Mouse (Mus musculus): ENCODE measurements at regions not wholly inside any gene's neighbourhood (a gene's known extent, or its start where the extent isn't known, plus 50 kb on each side); places are given as distances from the start of the nearest gene placed in this dataset.

DNA sequence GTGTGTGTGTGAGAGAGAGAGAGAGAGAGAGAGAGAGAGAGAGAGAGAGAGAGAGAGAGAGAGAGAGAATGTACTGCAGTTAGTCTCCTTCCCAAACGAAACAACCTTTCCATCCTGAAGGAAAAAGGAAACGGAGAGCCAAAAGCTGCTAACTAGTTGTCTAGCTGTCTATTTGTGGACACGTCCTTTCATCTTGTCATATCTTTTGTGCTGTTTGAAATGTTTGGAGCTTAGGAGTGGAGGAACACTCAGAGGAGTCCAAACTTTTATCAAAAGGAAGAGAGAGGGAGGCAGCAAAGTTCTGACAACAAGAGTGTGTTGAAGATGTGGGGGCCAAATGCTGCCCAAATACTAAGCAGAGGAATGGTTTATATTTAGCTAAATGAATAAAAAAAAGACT lies 246.6 kb downstream of the Tmem38b start:
- Histone ChIP-seq H3K27ac (ENCODE audit: low read depth, low read length) (no peak overlapping the region), H3K4me2 (no peak overlapping the region), H3K27me3 (ENCODE audit: control insufficient read depth, insufficient read depth, low read length) (no peaks in the 10 kb centered on the region), H3K4me1 (ENCODE audit: control insufficient read depth, insufficient read depth, low read length) (no peaks in the 10 kb centered on the region), H3K9ac (ENCODE audit: low read depth, low read length) (no peak overlapping the region), H3K36me3 (ENCODE audit: control insufficient read depth, insufficient read depth, low read length) (no peaks in the 10 kb centered on the region), H3K9me3 (replicated peaks; ENCODE audit: control insufficient read depth, low read length) (peaks cover 3% of the 10 kb centered on the region), H3K4me3 (ENCODE audit: low read depth, low read length) (no peak overlapping the region)
- WGBS (ENCODE audit: insufficient replicate concordance) = 53% methylated on average over 3 of the region's 3 CpGs
- ATAC-seq (replicated peaks; ENCODE audit: insufficient number of reproducible peaks, low FRiP score, low TSS enrichment) = no peak

DNA sequence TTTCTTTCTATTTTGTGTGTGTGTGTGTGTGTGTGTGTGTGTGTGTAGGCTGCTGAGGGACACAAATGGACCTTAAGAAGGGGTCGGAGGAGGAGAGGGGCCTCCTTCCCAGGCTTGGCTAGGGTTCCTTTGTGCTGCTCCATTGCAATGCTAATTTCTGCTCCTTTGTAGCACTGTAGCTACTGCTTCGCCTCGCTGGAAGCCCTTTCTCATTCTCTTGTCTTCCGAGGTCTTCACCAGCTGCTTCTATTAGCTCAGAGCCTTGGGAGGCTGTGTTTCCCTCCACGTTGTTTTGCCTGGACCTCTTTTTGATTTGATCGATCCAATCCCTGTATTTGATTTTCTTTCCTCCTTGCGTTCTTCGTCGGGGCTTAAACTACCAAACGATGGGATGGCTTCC lies 247.1 kb downstream of the Tmem38b start:
- no peak overlapping the region for H3K9ac ChIP-seq (ENCODE audit: low read depth, low read length)
- H3K4me1 ChIP-seq (ENCODE audit: control insufficient read depth, insufficient read depth, low read length) = no peaks in the 10 kb centered on the region
- H3K36me3 ChIP-seq (ENCODE audit: control insufficient read depth, insufficient read depth, low read length) = no peaks in the 10 kb centered on the region
- 45% methylated on average over 10 of the region's 10 CpGs for WGBS (ENCODE audit: insufficient replicate concordance)
- H3K4me3 ChIP-seq (ENCODE audit: low read depth, low read length) = no peak overlapping the region
- H3K27me3 ChIP-seq (ENCODE audit: control insufficient read depth, insufficient read depth, low read length) = no peaks in the 10 kb centered on the region
- H3K4me2 ChIP-seq = no peak overlapping the region
- H3K9me3 ChIP-seq (replicated peaks; ENCODE audit: control insufficient read depth, low read length) = peaks cover 3% of the 10 kb centered on the region
- no peak overlapping the region for H3K27ac ChIP-seq (ENCODE audit: low read depth, low read length)
- no peak for ATAC-seq (replicated peaks; ENCODE audit: insufficient number of reproducible peaks, low FRiP score, low TSS enrichment)

DNA sequence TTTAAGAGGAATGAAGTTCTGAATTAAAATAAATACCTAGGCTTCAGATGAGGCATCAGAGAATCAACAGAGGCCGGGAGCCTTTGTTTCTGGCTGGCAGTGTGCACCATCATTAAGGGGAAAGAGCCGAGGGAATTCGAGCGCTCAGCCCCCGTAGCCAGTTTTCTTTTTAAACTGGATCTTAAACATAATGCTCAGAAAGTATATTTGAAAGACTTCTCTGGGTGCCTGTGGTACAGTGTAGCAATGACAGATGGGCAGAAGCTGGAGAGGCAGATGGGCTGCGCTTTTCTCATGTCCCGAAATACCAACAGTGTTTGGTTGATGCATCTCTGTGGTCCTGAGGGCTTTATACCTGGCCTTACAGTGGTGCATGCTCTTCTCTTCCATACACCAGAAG lies 247.6 kb downstream of the Tmem38b start:
- peaks cover 3% of the 10 kb centered on the region for H3K9me3 ChIP-seq (replicated peaks; ENCODE audit: control insufficient read depth, low read length)
- H3K36me3 ChIP-seq (ENCODE audit: control insufficient read depth, insufficient read depth, low read length) = no peaks in the 10 kb centered on the region
- no peak overlapping the region for H3K4me2 ChIP-seq
- H3K4me3 ChIP-seq (ENCODE audit: low read depth, low read length) = no peak overlapping the region
- H3K9ac ChIP-seq (ENCODE audit: low read depth, low read length) = no peak overlapping the region
- 71% methylated on average over 7 of the region's 7 CpGs for WGBS (ENCODE audit: insufficient replicate concordance)
- no peaks in the 10 kb centered on the region for H3K4me1 ChIP-seq (ENCODE audit: control insufficient read depth, insufficient read depth, low read length)
- H3K27ac ChIP-seq (ENCODE audit: low read depth, low read length) = no peak overlapping the region
- no peaks in the 10 kb centered on the region for H3K27me3 ChIP-seq (ENCODE audit: control insufficient read depth, insufficient read depth, low read length)
- no peak for ATAC-seq (replicated peaks; ENCODE audit: insufficient number of reproducible peaks, low FRiP score, low TSS enrichment)

DNA sequence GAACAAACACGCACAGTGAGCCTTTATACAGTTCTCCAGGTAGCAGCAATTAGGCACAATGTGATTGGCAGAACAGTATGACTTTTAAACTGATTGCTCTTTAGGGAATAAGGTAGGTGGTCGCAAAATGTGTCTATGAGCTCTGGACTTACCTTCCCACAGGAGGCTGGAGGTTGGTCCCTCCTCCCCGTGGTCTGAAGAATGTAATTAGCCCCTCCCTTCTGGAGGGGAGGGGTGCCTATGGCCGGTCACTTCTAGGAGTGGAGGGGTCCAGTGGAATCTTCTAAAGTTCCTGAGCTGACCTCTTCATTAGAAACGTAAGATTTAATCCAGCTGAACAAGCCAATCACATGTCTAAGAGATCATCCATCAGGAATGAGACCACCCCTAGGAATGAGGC lies 248.4 kb downstream of the Tmem38b start:
- H3K4me1 ChIP-seq (ENCODE audit: control insufficient read depth, insufficient read depth, low read length) = no peaks in the 10 kb centered on the region
- no peak overlapping the region for H3K4me2 ChIP-seq
- 52% methylated on average over 5 of the region's 5 CpGs for WGBS (ENCODE audit: insufficient replicate concordance)
- no peak overlapping the region for H3K27ac ChIP-seq (ENCODE audit: low read depth, low read length)
- no peak overlapping the region for H3K9ac ChIP-seq (ENCODE audit: low read depth, low read length)
- H3K36me3 ChIP-seq (ENCODE audit: control insufficient read depth, insufficient read depth, low read length) = no peaks in the 10 kb centered on the region
- no peak for ATAC-seq (replicated peaks; ENCODE audit: insufficient number of reproducible peaks, low FRiP score, low TSS enrichment)
- peaks cover 3% of the 10 kb centered on the region for H3K9me3 ChIP-seq (replicated peaks; ENCODE audit: control insufficient read depth, low read length)
- no peak overlapping the region for H3K4me3 ChIP-seq (ENCODE audit: low read depth, low read length)
- no peaks in the 10 kb centered on the region for H3K27me3 ChIP-seq (ENCODE audit: control insufficient read depth, insufficient read depth, low read length)

DNA sequence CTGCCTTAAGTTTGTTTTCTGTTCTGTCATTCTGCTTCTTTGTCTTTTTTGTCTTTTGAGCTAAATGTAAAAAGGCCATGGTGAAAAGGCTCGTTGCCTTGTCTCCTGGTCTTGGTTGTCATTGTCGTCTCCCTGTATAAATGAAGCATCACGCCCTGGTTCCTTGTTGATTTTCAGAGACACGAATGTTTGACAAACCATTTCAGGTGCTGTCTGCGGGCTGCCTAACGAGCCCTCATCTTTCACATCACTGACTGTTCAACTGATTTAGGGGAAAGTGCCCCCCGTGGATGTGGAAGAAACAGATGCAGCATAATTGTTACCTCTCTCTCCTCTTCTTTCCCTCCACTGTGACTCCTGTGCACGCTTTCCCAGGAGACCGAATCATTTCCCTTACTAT lies 254.7 kb downstream of the Tmem38b start:
- ATAC-seq (replicated peaks; ENCODE audit: insufficient number of reproducible peaks, low FRiP score, low TSS enrichment) = no peak
- no peaks in the 10 kb centered on the region for H3K36me3 ChIP-seq (ENCODE audit: control insufficient read depth, insufficient read depth, low read length)
- H3K9ac ChIP-seq (ENCODE audit: low read depth, low read length) = no peak overlapping the region
- H3K9me3 ChIP-seq (replicated peaks; ENCODE audit: control insufficient read depth, low read length) = no peaks in the 10 kb centered on the region
- no peaks in the 10 kb centered on the region for H3K27me3 ChIP-seq (ENCODE audit: control insufficient read depth, insufficient read depth, low read length)
- H3K27ac ChIP-seq (ENCODE audit: low read depth, low read length) = no peak overlapping the region
- H3K4me3 ChIP-seq (ENCODE audit: low read depth, low read length) = no peak overlapping the region
- H3K4me1 ChIP-seq (ENCODE audit: control insufficient read depth, insufficient read depth, low read length) = no peaks in the 10 kb centered on the region
- WGBS (ENCODE audit: insufficient replicate concordance) = 82% methylated on average over 9 of the region's 9 CpGs
- no peak overlapping the region for H3K4me2 ChIP-seq

DNA sequence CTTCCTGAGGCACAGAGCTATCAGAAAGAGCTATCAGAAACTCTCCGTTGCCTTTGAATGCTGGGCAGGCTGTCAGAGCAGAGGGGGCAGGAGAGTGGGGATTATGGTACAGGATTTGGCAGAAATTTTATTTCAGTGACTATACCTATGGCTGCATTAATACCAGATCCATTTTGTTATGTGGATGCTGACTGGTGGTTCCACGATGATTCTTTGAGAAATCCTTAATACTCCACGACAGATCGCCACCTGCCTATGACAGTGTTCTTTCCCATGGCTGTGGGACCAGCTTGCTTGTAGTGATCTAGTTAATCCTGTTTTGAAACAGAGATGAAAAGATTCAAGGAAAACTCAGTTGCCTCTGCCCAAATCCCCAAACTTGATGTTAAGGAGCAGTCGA lies 255.6 kb downstream of the Tmem38b start:
- Histone ChIP-seq H3K4me3 (ENCODE audit: low read depth, low read length) (no peak overlapping the region), H3K27me3 (ENCODE audit: control insufficient read depth, insufficient read depth, low read length) (no peaks in the 10 kb centered on the region), H3K9ac (ENCODE audit: low read depth, low read length) (no peak overlapping the region), H3K4me1 (ENCODE audit: control insufficient read depth, insufficient read depth, low read length) (no peaks in the 10 kb centered on the region), H3K4me2 (no peak overlapping the region), H3K27ac (ENCODE audit: low read depth, low read length) (no peak overlapping the region), H3K36me3 (ENCODE audit: control insufficient read depth, insufficient read depth, low read length) (no peaks in the 10 kb centered on the region), H3K9me3 (replicated peaks; ENCODE audit: control insufficient read depth, low read length) (no peaks in the 10 kb centered on the region)
- ATAC-seq (replicated peaks; ENCODE audit: insufficient number of reproducible peaks, low FRiP score, low TSS enrichment) = no peak
- WGBS (ENCODE audit: insufficient replicate concordance) = 73% methylated on average over 5 of the region's 5 CpGs

DNA sequence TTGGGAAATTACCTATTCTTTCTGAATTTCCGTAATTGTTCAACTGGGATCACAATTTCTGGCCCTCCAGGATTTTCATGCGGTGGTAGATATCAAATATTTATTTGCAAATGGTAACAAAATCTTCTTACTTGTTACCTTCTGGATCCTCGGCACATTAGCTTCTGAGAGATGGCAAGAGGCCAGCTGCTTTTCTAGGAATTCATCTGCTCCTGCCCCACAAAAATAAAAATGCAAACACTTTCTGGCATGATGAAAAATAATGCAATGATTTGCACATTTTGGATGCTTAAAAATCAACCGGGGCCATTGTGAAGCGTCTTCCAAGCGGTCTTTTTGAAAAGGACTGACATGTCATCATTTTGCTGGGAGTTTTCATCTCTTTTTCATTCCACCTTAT lies 258.9 kb downstream of the Tmem38b start:
- WGBS (ENCODE audit: insufficient replicate concordance) = 87% methylated on average over 6 of the region's 6 CpGs
- Histone ChIP-seq H3K27me3 (ENCODE audit: control insufficient read depth, insufficient read depth, low read length) (no peaks in the 10 kb centered on the region), H3K9ac (ENCODE audit: low read depth, low read length) (no peak overlapping the region), H3K9me3 (replicated peaks; ENCODE audit: control insufficient read depth, low read length) (no peaks in the 10 kb centered on the region), H3K27ac (ENCODE audit: low read depth, low read length) (no peak overlapping the region), H3K4me3 (ENCODE audit: low read depth, low read length) (no peak overlapping the region), H3K4me2 (no peak overlapping the region), H3K36me3 (ENCODE audit: control insufficient read depth, insufficient read depth, low read length) (no peaks in the 10 kb centered on the region), H3K4me1 (ENCODE audit: control insufficient read depth, insufficient read depth, low read length) (no peaks in the 10 kb centered on the region)
- no peak for ATAC-seq (replicated peaks; ENCODE audit: insufficient number of reproducible peaks, low FRiP score, low TSS enrichment)

DNA sequence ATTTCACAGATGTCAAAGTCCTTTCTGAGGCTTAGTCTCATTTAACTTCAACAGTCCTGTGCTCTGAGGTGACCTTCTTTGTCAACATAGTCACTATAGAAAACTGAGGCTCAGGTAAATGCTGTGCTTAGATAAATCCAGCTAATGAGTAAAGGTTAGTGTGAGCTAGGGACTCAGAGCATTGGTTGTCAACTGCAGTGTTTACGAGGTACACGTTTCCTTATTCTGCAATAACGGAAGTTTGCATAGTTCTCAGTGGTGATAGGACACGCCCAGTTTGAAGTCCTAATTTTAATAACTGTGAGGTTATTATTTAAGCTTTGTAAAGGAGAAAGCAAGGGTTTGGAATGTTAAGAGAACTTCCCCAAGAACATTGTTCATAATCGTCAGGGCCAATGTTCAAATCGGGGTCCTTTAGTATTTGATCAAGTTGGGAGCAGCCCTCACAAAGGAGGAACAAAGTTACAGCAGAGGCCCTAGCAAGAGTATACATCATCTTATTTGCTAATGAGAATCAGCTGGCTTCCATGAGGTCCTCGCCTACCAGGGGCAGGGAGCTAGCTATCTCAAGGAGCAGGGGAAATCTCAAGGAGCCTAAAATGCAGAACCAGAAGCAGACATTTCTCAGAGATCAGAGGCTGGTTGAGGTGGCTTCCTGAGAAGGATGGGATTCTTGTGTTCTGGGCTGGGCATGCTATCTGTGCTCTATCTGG lies 268.6 kb downstream of the Tmem38b start:
- no peak overlapping the region for H3K9ac ChIP-seq (ENCODE audit: low read depth, low read length)
- no peak for ATAC-seq (replicated peaks; ENCODE audit: insufficient number of reproducible peaks, low FRiP score, low TSS enrichment)
- H3K36me3 ChIP-seq (ENCODE audit: control insufficient read depth, insufficient read depth, low read length) = no peaks in the 10 kb centered on the region
- H3K27ac ChIP-seq (ENCODE audit: low read depth, low read length) = no peak overlapping the region
- no peak overlapping the region for H3K4me2 ChIP-seq
- H3K4me3 ChIP-seq (ENCODE audit: low read depth, low read length) = no peak overlapping the region
- H3K27me3 ChIP-seq (ENCODE audit: control insufficient read depth, insufficient read depth, low read length) = no peaks in the 10 kb centered on the region
- H3K4me1 ChIP-seq (ENCODE audit: control insufficient read depth, insufficient read depth, low read length) = no peaks in the 10 kb centered on the region
- H3K9me3 ChIP-seq (replicated peaks; ENCODE audit: control insufficient read depth, low read length) = no peaks in the 10 kb centered on the region
- WGBS (ENCODE audit: insufficient replicate concordance) = 74% methylated on average over 7 of the region's 7 CpGs

DNA sequence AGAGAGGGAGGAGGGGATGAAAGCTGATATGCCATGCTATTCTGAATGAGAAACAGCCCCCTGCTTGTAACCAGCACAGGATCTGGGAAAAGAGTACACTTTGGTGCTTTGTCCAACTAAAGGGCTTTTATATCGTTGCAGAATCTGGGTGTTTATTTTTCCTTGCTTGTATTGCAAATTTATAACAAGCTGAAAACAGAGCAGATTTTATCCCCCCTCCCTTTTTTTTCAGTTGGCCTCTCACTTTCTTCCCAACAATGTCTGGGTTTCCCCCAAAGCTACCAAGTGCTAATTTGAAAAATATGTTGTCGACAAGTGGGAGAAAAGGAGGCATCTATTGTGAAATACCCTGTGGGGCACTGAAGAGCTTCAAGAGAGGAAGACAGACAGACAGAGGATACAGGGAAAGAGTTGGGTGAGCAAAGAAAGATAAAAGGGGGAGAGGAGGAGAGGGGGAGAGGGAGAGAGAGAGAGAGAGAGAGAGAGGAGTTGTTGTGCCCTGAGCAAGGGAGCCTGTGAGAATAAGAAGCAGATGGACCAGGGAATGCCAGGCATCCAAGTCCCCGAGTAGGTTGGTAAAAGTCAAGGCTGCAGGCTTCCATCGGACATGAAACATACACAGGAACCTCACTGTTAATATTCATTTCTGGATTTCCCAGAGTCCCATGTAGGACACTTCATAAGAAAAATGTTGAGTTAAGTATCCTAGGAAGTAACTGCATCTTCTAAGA lies 269.5 kb downstream of the Tmem38b start:
- no peaks in the 10 kb centered on the region for H3K36me3 ChIP-seq (ENCODE audit: control insufficient read depth, insufficient read depth, low read length)
- no peak overlapping the region for H3K9ac ChIP-seq (ENCODE audit: low read depth, low read length)
- no peaks in the 10 kb centered on the region for H3K9me3 ChIP-seq (replicated peaks; ENCODE audit: control insufficient read depth, low read length)
- no peak overlapping the region for H3K4me3 ChIP-seq (ENCODE audit: low read depth, low read length)
- H3K4me2 ChIP-seq = no peak overlapping the region
- H3K27ac ChIP-seq (ENCODE audit: low read depth, low read length) = no peak overlapping the region
- 45% methylated on average over 4 of the region's 4 CpGs for WGBS (ENCODE audit: insufficient replicate concordance)
- H3K4me1 ChIP-seq (ENCODE audit: control insufficient read depth, insufficient read depth, low read length) = no peaks in the 10 kb centered on the region
- H3K27me3 ChIP-seq (ENCODE audit: control insufficient read depth, insufficient read depth, low read length) = no peaks in the 10 kb centered on the region
- ATAC-seq (replicated peaks; ENCODE audit: insufficient number of reproducible peaks, low FRiP score, low TSS enrichment) = no peak

Measured in heart, embryonic 11.5 days (tissue).